Mouse (Mus musculus) spleen, adult 2 months (tissue): ENCODE data around the gene Tpx2. TPM values are rescaled to one million over a fixed set of nuclear protein-coding genes. Genes with fewer than 3 reads are reported as not detected.

ENCODE experiments used
- DNase-seq, 2 experiments: peaks; one replicate each; pipeline versions ENCODE4 v3.0.0 to v3.0.0-alpha.2; 2012 to 2021; ENCODE audit warnings: low spot score in 2 of 2, low read depth in 1 of 2
- H3K27ac ChIP-seq: fragments of 200-500 bp; 2 replicates; pipeline ENCODE4 v1.5.1; 2012; ENCODE audit warnings: low read length, inconsistent platforms; ENCODE audit not compliant: insufficient read depth
- H3K27me3 ChIP-seq: fragments of 200-500 bp; 2 replicates; pipeline ENCODE4 v1.6.1; 2012; ENCODE audit warnings: mild to moderate bottlenecking, moderate library complexity, low read length, inconsistent platforms; ENCODE audit not compliant: control insufficient read depth, insufficient read depth
- H3K36me3 ChIP-seq: fragments of 200-500 bp; 2 replicates; pipeline ENCODE4 v1.6.1; 2012; ENCODE audit warnings: mild to moderate bottlenecking, low read length, inconsistent platforms; ENCODE audit not compliant: control insufficient read depth, insufficient read depth
- H3K4me1 ChIP-seq: fragments of 200-500 bp; 2 replicates; pipeline ENCODE4 v1.6.1; 2011; ENCODE audit warnings: inconsistent platforms; ENCODE audit not compliant: control insufficient read depth, insufficient read depth, insufficient read length
- H3K4me3 ChIP-seq: fragments of 200-500 bp; 2 replicates; pipeline ENCODE4 v1.5.1; 2011; ENCODE audit warnings: mild to moderate bottlenecking, inconsistent platforms; ENCODE audit not compliant: insufficient read depth, insufficient read length; ENCODE audit errors: extremely low read depth
- CTCF ChIP-seq: fragments of 200-500 bp; IDR thresholded peaks from 2 replicates; pipeline ENCODE4 v1.5.1; 2011; ENCODE audit warnings: mild to moderate bottlenecking, inconsistent platforms; ENCODE audit not compliant: insufficient read depth, insufficient read length, insufficient replicate concordance; ENCODE audit errors: extremely low read depth
- POLR2A ChIP-seq: fragments of 200-500 bp; IDR thresholded peaks from 2 replicates; pipeline ENCODE4 v1.6.1; 2011; ENCODE audit warnings: low read depth, low read length, inconsistent platforms
- WGBS: fragments of 180-500 bp; shearing (Covaris S2); methylation state at CpG from one replicate; pipeline ENCODE4 v1.1.7; 2018; 5-methylcytosine and 5-hydroxymethylcytosine counted together
- polyA plus RNA-seq: library from polyadenylated mRNA; depleted of rRNA; stranded (reverse); fragments of >200 nt; gene quantifications from 2 replicates; pipeline ENCODE4 v1.2.3, GENCODE M21; 2012

Tpx2 gene
- polyA plus RNA-seq, 1 experiment: 2.0 TPM

GRCm38 (mm10) chr2:152825713-152826112 is 22.1 kb upstream of the Tpx2 start:
- Histone ChIP-seq H3K4me1 (peaks cover 12% of the 10 kb centered on the region; the same call in 1 of the 2 replicates), H3K36me3 (no peaks in the 10 kb centered on the region), H3K27ac (no peak overlapping the region), H3K27me3 (no peaks in the 10 kb centered on the region), H3K4me3 (no peak overlapping the region)
- WGBS: 21% methylated on average over 2 of the region's 2 CpGs
- DNase-seq: peak; percentile 65
- TF ChIP-seq POLR2A (no peak), CTCF (no peak)

- H3K4me3 ChIP-seq: no peak overlapping the region
- TF ChIP-seq CTCF (no peak), POLR2A (no peak)
- DNase-seq: no peak
- no peaks in the 10 kb centered on the region for H3K36me3 ChIP-seq
- H3K27me3 ChIP-seq: no peaks in the 10 kb centered on the region
- WGBS: 84% methylated on average over 3 of the region's 3 CpGs
- H3K27ac ChIP-seq: no peak overlapping the region
- H3K4me1 ChIP-seq: peaks cover 12% of the 10 kb centered on the region; the same call in 1 of the 2 replicates
Measured at GRCm38 (mm10) chr2:152826481-152826880, 21.3 kb upstream of the Tpx2 start.

GRCm38 (mm10) chr2:152827321-152828010 is 20.3 kb upstream of the Tpx2 start:
- TF ChIP-seq CTCF: no peak
- TF ChIP-seq POLR2A: no peak
- H3K4me1 ChIP-seq: peaks cover 12% of the 10 kb centered on the region; the same call in 1 of the 2 replicates

GRCm38 (mm10) chr2:152828011-152828370 is 19.8 kb upstream of the Tpx2 start:
- H3K4me1 ChIP-seq: peaks cover 12% of the 10 kb centered on the region; the same call in 1 of the 2 replicates
- no peaks in the 10 kb centered on the region for H3K27me3 ChIP-seq
- 93% methylated on average over 4 of the region's 4 CpGs for WGBS
- H3K27ac ChIP-seq: no peak overlapping the region
- DNase-seq: no peak
- H3K4me3 ChIP-seq: no peak overlapping the region
- TF ChIP-seq CTCF: no peak
- TF ChIP-seq POLR2A: no peak
- no peaks in the 10 kb centered on the region for H3K36me3 ChIP-seq

More at GRCm38 (mm10) chr2:152827321-152828010, 20.3 kb upstream of the Tpx2 start:
- H3K27me3 ChIP-seq: no peaks in the 10 kb centered on the region
- no peaks in the 10 kb centered on the region for H3K36me3 ChIP-seq
- H3K4me3 ChIP-seq: no peak overlapping the region
- no peak overlapping the region for H3K27ac ChIP-seq
- DNase-seq: no peak
- 92% methylated on average over 8 of the region's 8 CpGs for WGBS

- TF ChIP-seq POLR2A (no peak), CTCF (no peak)
- 0 out of 2 replicates have a peak overlapping the region, but pooled peaks have one; percentile 14 for H3K4me3 ChIP-seq
- H3K36me3 ChIP-seq: no peaks in the 10 kb centered on the region
- H3K27ac ChIP-seq: no peak overlapping the region
- DNase-seq: no peak
- no peaks in the 10 kb centered on the region for H3K27me3 ChIP-seq
- H3K4me1 ChIP-seq: peaks cover 12% of the 10 kb centered on the region; the same call in 1 of the 2 replicates
- 22% methylated on average over 1 of the region's 1 CpGs for WGBS
Measured at GRCm38 (mm10) chr2:152828532-152828931, 19.2 kb upstream of the Tpx2 start.

- no peaks in the 10 kb centered on the region for H3K36me3 ChIP-seq
- no peaks in the 10 kb centered on the region for H3K27me3 ChIP-seq
- DNase-seq: no peak
- H3K4me3 ChIP-seq: peak overlapping the region; percentile 32
- no peak for TF ChIP-seq POLR2A
- no peak for TF ChIP-seq CTCF
- 85% methylated on average over 23 of the region's 23 CpGs for WGBS
- no peak overlapping the region for H3K27ac ChIP-seq
- peaks cover 12% of the 10 kb centered on the region; the same call in 1 of the 2 replicates for H3K4me1 ChIP-seq
Measured at GRCm38 (mm10) chr2:152829367-152829881, 18.3 kb upstream of the Tpx2 start.

- peak overlapping the region; percentile 83 for H3K4me3 ChIP-seq
- TF ChIP-seq CTCF: peak; percentile 18; the same call in 1 of the 2 replicates
- no peak; the same call in 1 of the 2 replicates for TF ChIP-seq POLR2A
- peak; percentile 53 to 67 for DNase-seq
- no peaks in the 10 kb centered on the region for H3K36me3 ChIP-seq
- peak overlapping the region; percentile 82 for H3K27ac ChIP-seq
- peaks cover 8% of the 10 kb centered on the region; the same call in 1 of the 2 replicates for H3K4me1 ChIP-seq
- 2% methylated on average over 31 of the region's 31 CpGs for WGBS
- H3K27me3 ChIP-seq: no peaks in the 10 kb centered on the region
Measured at GRCm38 (mm10) chr2:152830021-152830921, 17.5 kb upstream of the Tpx2 start.
